Mouse (Mus musculus): Measurements from ENCODE around the gene Ddx31.

The Ddx31 gene

DNA sequence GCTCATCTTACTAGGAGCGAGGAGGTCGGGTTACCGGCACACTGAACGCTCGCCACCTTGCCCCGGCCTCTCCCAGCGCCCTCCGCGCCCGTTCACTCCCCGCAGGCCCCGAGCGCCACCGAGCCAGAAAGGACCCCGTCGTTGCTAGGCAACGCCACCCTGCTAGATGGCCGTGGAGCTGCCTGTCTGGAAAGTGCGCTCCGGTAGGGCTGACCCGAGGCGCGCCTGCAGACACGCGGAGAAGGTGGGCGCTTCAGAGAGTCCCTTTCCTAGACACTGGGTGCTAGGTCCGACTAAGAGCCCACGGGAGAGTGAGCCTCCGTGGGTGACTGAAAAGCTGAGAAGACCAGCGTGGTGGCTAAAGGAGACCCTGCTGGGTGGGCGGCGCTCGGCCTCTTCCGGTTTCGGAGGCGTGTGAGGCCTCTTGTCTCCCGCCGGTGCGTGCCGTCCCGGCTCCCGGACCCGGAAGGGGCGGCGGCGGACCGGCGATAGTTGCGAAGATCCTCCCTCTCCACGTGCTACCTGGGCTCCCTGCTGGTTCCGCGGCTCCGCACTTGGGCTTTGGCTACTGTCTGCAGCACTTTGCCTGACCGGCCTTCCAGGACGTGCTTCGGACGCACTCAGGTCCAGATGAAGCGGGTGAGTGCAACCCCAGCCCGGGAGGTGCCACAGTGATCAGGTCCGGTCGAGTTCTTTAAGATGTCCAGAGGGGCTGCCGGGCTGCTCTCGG lies at the start of gene Ddx31, which contains the start of gene Gtf3c4:
Ddx31 (plus strand) TSS at position 185 of the 730 bp plus-strand sequence.
Gtf3c4 (minus strand) TSS at position 139 of the 730 bp plus-strand sequence.
- peak; percentile 91 to 92 for DNase-seq (ENCODE audit: low spot score in 2 of 2)

- no peak for DNase-seq (ENCODE audit: low spot score in 2 of 2)
Measured at GRCm38 (mm10) chr2:28792931-28793610, 47.1 kb upstream of the Ddx31 start.

DNA sequence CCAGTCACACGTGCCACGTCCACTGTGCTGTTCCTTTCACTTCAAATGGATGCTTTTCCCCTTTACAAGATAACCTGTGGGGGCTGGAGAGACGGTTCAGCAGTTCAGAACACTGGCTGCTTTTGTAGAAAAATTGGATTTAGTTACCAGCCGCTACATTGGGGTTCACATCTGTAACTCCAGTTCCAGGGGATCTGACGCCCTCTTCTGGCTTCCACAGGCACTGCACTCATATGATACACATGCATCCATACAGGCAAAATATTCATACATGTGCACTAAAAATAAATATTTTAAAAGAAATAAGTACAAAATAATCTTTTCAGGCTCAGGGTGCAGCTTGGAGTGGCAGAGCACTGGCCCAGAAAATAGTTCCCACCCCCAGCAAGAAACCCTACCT lies 45.6 kb upstream of the Ddx31 start:
- no peak for DNase-seq (ENCODE audit: low spot score in 2 of 2)

DNA sequence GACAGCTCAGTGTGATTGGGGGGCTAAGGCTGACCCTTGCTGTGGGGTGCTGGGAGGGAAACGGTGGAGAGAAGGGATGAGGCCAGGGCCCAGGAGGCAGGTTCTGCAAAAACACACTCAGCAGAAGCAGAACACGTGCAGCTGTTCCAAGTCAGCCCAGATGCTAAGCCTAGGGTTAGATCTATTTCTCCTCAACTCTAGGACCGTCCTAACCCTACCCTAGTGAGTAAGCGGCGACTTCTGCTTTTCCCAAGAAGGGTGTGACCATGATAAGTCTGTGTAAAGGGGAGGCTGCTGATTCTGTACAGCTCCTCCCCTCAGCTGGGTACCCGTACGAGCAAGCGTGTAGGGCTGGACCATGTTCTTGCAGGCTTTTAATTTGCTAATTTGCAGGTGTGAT lies 43.9 kb upstream of the Ddx31 start:
- DNase-seq (ENCODE audit: low spot score in 2 of 2) = no peak

DNA sequence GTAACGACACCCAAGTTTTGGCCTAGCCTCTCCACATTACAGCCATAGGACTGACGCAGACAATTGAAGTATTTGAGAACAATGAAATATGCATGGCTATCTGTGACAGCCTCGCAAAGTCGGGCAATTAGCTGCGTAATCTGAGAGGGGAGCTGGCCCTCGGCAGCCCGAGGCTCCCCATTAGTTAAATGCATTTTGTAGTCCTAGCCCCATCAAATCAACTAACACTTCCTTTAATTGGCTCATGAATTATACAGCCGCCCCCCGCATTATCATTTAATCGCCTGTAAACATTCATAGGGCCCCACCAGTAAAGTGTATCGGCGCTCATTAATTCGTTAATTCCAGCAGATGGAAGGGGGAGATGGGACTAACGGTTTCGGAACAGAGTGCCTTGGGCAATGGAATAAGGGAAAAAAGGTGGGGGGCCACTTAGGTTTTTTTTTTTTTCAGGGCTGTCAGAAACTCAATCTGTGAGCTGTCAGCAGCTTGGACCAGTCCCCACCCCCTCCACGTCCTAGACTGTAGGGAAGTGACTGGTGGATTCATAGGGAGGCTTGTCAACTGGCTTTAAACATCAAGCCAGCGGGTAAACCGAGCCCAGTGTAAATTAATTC lies 42.6 kb upstream of the Ddx31 start:
- no peak for DNase-seq (ENCODE audit: low spot score in 2 of 2)

GRCm38 (mm10) chr2:28798390-28798789 lies 41.8 kb upstream of the Ddx31 start:
- DNase-seq (ENCODE audit: low spot score in 2 of 2) = no peak

GRCm38 (mm10) chr2:28799575-28799974 lies 40.6 kb upstream of the Ddx31 start:
- no peak for DNase-seq (ENCODE audit: low spot score in 2 of 2)

- DNase-seq (ENCODE audit: low spot score in 2 of 2) = no peak
Measured at GRCm38 (mm10) chr2:28803406-28803805, 36.8 kb upstream of the Ddx31 start.

DNA sequence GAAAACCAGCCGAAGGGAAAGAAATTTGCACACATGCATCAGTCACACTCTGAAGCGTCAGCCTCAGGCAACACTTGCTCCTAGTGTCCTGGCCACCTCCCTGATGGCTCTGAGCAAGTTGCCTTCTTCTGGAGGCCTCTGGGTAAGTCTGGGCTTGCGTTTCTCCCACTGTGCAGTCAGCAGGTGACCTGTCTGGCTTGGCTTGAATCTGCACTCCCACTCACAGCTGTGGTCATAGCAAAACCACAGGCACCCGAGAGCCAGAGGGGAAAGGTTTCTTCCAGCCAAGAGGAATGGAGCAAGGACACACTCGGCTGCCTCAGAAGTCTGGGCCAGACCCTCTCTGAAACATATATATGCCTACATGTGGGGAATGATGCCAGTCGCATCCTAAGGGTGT lies 31.4 kb upstream of the Ddx31 start:
- no peak for DNase-seq (ENCODE audit: low spot score in 2 of 2)

- DNase-seq (ENCODE audit: low spot score in 2 of 2) = no peak
Measured at GRCm38 (mm10) chr2:28810260-28811013, 29.8 kb upstream of the Ddx31 start.

GRCm38 (mm10) chr2:28818866-28819265 lies 21.3 kb upstream of the Ddx31 start:
- DNase-seq (ENCODE audit: low spot score in 2 of 2) = no peak

DNA sequence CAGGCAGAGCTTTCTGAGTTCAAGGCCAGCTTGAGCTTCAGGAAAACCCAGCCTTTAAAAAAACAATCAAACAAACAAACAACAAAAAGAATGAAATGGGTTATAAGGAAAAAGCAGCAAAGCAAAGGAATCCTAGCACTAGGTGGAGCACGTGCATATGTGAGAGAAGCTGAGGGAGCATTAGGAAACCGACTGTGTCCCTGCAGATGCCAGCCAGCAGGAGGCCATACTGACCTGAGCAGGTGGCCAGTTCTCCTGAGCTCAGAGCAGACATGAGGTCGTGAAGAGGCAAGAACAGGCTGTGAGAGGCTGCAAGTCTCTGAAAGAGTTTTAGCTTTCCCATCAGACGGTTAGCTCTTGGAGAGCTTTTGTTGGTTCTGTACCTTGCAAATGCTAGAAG lies 10.9 kb upstream of the Ddx31 start:
- no peak for DNase-seq (ENCODE audit: low spot score in 2 of 2)

DNA sequence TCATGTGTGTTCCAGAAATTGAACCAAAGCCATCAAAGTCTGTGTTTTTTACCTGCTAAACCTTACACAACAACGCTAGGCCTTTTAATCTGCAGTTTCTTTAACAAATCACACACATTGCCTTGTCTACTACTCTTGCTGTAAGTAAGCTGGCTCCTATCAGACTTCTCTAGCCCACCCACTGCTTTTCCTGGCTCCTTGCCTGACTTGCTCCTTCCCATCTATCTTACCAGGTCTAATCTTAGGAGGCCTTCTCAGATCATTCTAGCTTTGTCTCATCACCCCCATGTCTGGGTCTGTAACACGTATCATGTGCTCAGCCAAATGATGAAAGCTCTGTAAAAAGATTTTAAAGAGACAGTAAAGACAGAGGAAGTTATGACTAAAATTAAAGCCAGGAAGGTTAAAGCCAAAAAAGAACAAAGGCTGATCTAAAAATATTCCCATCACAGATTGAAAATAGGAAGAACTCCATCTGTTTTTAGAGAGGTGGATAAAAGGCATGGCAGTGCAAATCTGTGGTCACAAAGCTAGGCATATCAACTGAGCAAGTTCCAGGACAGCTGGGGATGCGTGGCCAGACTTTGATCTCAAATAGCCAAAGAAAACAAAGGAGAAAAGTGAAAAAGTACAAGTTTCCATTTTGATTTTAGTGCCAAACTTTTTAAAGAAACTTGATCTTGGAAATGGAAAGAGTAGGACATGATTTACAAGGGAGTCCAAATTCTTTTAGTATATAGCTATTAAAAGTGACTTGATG lies 3.8 kb upstream of the Ddx31 start:
- no peak for DNase-seq (ENCODE audit: low spot score in 2 of 2)

DNA sequence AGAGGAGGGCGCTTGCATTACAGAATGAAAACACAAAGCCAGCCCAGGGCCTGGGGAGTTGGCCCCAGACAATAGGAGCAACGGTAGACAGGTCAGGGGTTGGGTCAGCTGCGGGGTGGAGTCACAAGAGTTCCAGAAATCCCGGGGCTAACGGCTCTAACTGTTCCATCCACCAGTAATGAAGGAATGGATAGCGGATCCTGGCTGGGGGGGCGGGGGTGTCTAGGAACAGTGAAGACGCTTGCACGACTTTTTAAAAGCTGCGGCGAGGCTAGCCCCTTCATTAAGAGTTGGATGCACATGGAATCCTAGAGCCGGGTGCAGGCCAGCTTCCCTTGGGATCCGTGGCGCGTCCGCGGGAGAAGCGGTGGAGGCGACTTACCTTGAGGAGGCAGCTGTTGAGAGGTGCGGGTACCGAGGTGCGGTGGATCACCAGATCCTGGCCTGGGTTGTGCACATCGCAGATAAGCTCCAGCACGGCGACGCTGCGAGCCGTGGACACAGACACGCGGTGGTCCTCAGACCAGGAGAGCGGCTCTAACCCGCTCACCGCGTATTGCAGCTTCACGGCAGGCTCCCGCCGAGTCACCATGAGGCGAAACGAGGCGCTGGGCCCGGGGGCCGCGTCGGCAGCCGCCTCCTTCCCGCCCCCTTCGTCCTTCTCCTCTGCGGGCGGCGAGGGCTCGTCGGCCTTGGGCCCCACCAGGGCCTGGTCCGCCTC lies 545 bp upstream of the Ddx31 start:
- no peak for DNase-seq (ENCODE audit: low spot score in 2 of 2)

DNA sequence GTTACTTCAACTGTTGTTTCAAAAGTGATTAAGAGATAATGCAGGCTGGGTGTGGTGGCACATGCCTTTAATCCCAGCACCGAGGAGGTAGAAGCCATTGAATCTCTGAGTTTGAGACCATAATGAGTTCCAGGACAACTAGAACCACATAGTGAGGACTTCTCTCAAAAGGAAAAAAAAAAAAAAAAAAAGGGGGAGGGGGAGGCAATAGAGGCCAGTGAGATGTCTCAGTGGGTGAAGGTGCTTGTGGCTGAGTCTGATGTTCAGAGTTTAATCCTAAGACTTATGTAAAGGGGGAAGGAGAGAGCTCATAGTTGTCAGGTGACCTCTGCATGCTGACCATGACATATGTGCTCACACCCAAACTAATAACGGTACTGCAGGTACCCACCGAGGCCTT lies 1.8 kb downstream of the Ddx31 start:
- DNase-seq (ENCODE audit: low spot score in 2 of 2) = no peak

GRCm38 (mm10) chr2:28848879-28849278 lies 8.7 kb downstream of the Ddx31 start:
- DNase-seq (ENCODE audit: low spot score in 2 of 2) = no peak

GRCm38 (mm10) chr2:28852594-28852993 lies 12.4 kb downstream of the Ddx31 start:
- DNase-seq (ENCODE audit: low spot score in 2 of 2) = no peak

DNA sequence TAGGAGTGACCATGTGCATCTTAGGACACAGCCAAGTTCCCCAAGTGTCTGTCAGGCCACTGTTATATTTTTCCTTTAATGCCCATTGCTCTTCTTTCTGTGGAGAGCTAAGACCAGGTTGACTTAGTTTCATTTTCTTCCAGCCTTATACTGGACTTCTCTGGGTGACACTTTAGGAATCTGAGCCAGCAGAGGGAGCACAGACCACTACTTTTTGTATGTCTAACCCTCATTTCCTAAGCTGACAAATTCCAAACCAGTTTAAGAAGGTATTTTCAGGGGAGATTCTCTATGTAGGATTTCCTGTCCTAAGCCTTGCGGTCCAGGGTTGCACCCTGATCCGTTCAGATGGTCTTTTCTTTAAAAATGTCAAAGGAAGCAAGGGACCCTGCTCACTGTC lies 15.6 kb downstream of the Ddx31 start:
- no peak for DNase-seq (ENCODE audit: low spot score in 2 of 2)

GRCm38 (mm10) chr2:28859303-28859702 lies 19.1 kb downstream of the Ddx31 start:
- DNase-seq (ENCODE audit: low spot score in 2 of 2) = no peak

GRCm38 (mm10) chr2:28860678-28861423 lies 20.6 kb downstream of the Ddx31 start:
- DNase-seq (ENCODE audit: low spot score in 2 of 2) = no peak
